Mouse (Mus musculus) hindbrain, embryonic 13.5 days (tissue): ENCODE measurements around the gene Cetn4. TPM values are rescaled to one million over a fixed set of nuclear protein-coding genes. Genes with fewer than 3 reads are reported as not detected.

Experiments
- ATAC-seq: fragments of 200-750 bp; cut with Nextera tagmentation; 2 replicates; pipeline ENCODE4 v1.8.0; 2017; ENCODE audit warnings: moderate TSS enrichment; ENCODE audit not compliant: low FRiP score
- H3K27ac ChIP-seq: fragments of 300-500 bp; sonication (generic); 2 replicates; pipeline ENCODE4 v1.5.1; 2015; ENCODE audit warnings: inconsistent platforms, mild to moderate bottlenecking, moderate library complexity
- H3K27me3 ChIP-seq: fragments of 300-500 bp; sonication (generic); 2 replicates; pipeline ENCODE4 v1.6.1; 2015; ENCODE audit warnings: mild to moderate bottlenecking, inconsistent platforms
- H3K36me3 ChIP-seq: fragments of 300-500 bp; sonication (generic); 2 replicates; pipeline ENCODE4 v1.6.1; 2015; ENCODE audit warnings: mild to moderate bottlenecking, inconsistent platforms
- H3K4me1 ChIP-seq: fragments of 300-500 bp; sonication (generic); replicated peaks from 2 replicates; pipeline ENCODE4 v1.6.1; 2015; ENCODE audit warnings: inconsistent platforms
- H3K4me2 ChIP-seq: fragments of 300-500 bp; sonication (generic); 2 replicates; pipeline ENCODE4 v1.6.1; 2015; ENCODE audit warnings: inconsistent platforms, mild to moderate bottlenecking, moderate library complexity
- H3K4me3 ChIP-seq: fragments of 300-500 bp; sonication (generic); 2 replicates; pipeline ENCODE4 v1.5.1; 2015; ENCODE audit warnings: mild to moderate bottlenecking, inconsistent platforms
- H3K9ac ChIP-seq: fragments of 300-500 bp; sonication (generic); 2 replicates; pipeline ENCODE4 v1.6.1; 2015; ENCODE audit warnings: mild to moderate bottlenecking, inconsistent platforms
- H3K9me3 ChIP-seq: fragments of 300-500 bp; sonication (generic); 2 replicates; pipeline ENCODE4 v1.6.1; 2016; ENCODE audit warnings: inconsistent platforms
- WGBS: fragments of 180-500 bp; shearing (Covaris S2); methylation state at CpG from one replicate; pipeline ENCODE4 v1.1.7; 2015; 5-methylcytosine and 5-hydroxymethylcytosine counted together
- polyA plus RNA-seq: library from polyadenylated mRNA; unstranded; fragments of >200 nt; fragmentation: Nextera tagmentation; extraction: Ambion mirVana; gene quantifications from 2 replicates; pipeline ENCODE4 v1.2.1, GENCODE M21; 2015

Gene Cetn4
- polyA plus RNA-seq, 1 experiment from 2014 or later = 4.2 TPM

DNA sequence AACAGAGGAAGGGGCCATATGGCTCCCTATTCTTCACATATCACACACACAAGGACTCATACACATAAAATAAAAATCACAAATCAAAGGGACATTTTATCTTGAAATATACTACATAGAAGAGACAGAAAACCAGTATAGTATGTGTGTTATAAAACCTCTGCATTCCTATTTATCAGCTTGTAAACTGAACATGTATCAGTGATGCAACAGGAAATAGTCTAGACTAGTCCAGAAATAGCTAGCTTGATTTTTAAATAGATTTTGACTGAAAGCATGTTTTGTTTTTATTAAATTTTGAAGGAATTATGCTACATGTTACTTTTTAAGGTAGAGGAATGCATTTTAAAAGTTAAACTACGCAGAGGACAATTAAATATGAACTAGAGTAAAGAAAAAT, 17.5 kb upstream of the Cetn4 start:
- H3K36me3 ChIP-seq = no peaks in the 10 kb centered on the region
- H3K27me3 ChIP-seq = no peaks in the 10 kb centered on the region
- WGBS = 95% methylated on average over 1 of the region's 1 CpGs
- no peak overlapping the region for H3K4me2 ChIP-seq
- H3K9me3 ChIP-seq = no peaks in the 10 kb centered on the region
- H3K27ac ChIP-seq = no peak overlapping the region
- H3K4me3 ChIP-seq = no peak overlapping the region
- ATAC-seq = no peak
- H3K9ac ChIP-seq = no peak overlapping the region
- H3K4me1 ChIP-seq = no peaks in the 10 kb centered on the region

DNA sequence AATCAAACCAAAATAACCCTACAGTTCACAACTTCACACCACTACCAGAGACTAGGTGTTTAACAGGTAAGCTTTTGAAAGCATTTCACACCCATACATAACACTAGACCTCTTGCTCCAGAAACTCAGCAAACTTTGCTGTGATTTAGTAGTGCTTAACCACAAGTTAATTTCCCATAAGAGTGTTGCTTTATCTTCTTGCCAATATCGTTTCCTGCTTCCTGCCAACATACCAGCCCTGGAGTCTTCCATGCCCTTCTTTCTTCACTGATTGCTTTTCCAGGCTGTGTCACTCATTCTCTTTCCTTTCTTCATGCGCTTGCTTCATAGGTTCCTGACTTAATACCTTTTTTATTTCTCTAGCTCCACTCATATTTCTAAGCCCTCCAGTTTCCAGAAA, 16.0 kb upstream of the Cetn4 start:
- no peaks in the 10 kb centered on the region for H3K36me3 ChIP-seq
- 81% methylated on average over 2 of the region's 2 CpGs for WGBS
- no peaks in the 10 kb centered on the region for H3K9me3 ChIP-seq

DNA sequence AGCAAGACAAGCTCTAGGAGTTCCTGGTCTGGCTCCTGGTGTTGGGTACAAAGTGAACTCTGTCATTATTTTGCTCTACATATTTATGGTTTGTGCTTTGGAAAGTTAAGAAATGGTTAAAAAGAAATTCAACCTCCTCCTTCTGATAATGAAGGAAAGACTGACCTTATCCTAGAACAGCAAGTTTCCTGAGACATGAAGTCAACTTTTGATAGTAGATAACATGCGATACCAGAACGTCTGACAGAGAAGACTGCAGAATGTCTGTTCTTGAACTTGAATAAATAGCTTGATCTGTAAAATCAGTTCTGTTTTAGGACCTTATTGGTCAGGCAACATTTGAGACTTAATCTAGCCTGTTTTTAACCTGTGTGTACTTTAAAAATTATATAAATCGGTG, 14.1 kb upstream of the Cetn4 start:
- Histone ChIP-seq H3K4me1 (no peaks in the 10 kb centered on the region), H3K36me3 (no peaks in the 10 kb centered on the region), H3K27ac (no peak overlapping the region), H3K4me2 (no peak overlapping the region), H3K4me3 (no peak overlapping the region), H3K9ac (no peak overlapping the region), H3K27me3 (no peaks in the 10 kb centered on the region), H3K9me3 (no peaks in the 10 kb centered on the region)
- 96% methylated on average over 3 of the region's 3 CpGs for WGBS
- ATAC-seq = no peak

More for the DNA sequence above, 16.0 kb upstream of the Cetn4 start:
- Histone ChIP-seq H3K4me2 (no peak overlapping the region), H3K27me3 (no peaks in the 10 kb centered on the region), H3K27ac (no peak overlapping the region), H3K4me1 (no peaks in the 10 kb centered on the region), H3K9ac (no peak overlapping the region), H3K4me3 (no peak overlapping the region)
- no peak for ATAC-seq

DNA sequence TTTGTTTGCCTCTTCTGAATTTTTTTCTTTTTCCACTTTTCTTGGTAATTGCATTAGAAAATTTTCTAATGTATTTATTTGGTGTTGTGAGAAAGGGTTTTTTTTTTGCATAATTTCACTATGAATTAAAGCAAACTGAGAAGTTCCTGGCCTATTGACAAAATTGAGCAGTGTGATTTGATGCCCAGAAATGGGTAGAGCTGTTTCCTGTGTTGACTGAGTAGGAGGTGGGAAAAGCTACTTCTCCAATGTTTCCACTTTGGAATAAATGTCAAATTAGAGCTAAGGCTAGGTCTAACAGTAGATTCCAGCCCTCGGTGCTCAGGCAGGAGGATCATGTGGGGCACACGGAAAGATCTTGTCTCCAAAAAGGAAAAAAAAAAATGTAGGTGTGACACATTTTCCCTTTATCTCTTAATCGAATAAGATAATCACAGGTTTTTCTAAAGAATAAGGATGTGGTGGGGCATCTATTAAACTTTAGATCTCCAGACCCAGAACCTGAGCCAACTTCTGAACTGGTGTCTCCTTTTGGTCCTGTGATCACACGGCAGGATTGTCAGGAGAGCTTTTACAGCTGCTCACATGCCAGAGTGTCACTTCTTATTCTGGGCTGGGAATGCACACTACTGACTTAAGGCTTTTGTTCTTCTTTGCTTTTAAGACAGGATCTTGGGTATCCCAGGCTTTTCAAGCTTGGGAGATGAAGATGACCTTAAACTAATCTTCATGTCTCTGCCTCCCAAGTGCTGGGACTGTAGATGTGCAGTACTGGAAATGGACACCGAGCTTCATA, 13.0 kb upstream of the Cetn4 start:
- no peak for ATAC-seq
- H3K27ac ChIP-seq = no peak overlapping the region
- H3K4me1 ChIP-seq = no peaks in the 10 kb centered on the region
- H3K9me3 ChIP-seq = no peaks in the 10 kb centered on the region
- no peaks in the 10 kb centered on the region for H3K27me3 ChIP-seq
- no peak overlapping the region for H3K4me2 ChIP-seq
- peaks cover 5% of the 10 kb centered on the region; the same call in 1 of the 2 replicates for H3K36me3 ChIP-seq
- WGBS = 92% methylated on average over 5 of the region's 5 CpGs
- no peak overlapping the region for H3K4me3 ChIP-seq
- no peak overlapping the region for H3K9ac ChIP-seq

DNA sequence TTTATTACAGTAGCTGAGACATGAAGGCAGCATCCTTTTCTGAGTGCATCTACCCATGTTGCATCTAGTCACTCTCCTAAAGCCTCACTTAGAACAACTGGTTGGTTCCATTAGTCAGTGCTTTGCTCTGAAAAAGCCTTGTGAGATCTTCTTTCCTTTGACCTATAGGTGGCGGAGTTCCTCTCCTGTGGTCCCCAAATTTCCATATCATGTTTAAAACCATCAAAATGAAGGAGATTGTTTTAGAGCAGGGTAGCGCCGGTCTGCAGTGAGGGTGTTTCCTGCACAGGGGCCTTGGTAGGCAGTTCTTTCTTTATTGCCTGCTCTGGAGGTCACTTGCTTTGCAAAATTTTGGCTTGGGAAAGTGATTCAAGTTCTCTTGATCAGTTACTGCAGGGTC, 11.8 kb upstream of the Cetn4 start:
- no peaks in the 10 kb centered on the region for H3K4me1 ChIP-seq
- H3K27ac ChIP-seq = no peak overlapping the region
- H3K4me2 ChIP-seq = no peak overlapping the region
- peaks cover 17% of the 10 kb centered on the region for H3K36me3 ChIP-seq
- no peaks in the 10 kb centered on the region for H3K27me3 ChIP-seq
- no peaks in the 10 kb centered on the region for H3K9me3 ChIP-seq
- no peak for ATAC-seq
- H3K9ac ChIP-seq = no peak overlapping the region
- H3K4me3 ChIP-seq = no peak overlapping the region
- WGBS = 51% methylated on average over 3 of the region's 3 CpGs

DNA sequence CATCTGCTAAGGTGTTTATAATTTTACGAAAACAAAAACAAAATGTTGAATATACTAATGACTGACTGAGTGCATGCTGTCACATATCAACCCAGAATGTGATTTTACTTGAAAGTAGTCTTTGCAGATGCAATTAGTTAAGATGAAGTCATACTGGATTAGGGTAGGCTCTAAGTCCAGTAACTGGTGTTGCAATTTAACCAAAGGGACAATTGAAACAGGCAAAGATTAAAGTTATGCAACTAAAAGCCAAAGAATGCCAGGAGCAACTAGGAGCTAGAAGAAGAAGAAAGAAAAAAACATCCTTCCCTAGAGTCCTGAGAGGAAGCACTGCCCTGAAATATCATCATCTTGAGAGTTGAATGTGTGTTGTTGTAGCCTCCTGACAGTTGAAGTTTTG, 3.7 kb upstream of the Cetn4 start:
- no peak overlapping the region for H3K4me3 ChIP-seq
- H3K4me2 ChIP-seq = no peak overlapping the region
- peaks cover 19% of the 10 kb centered on the region for H3K36me3 ChIP-seq
- no peak overlapping the region for H3K27ac ChIP-seq
- no peak overlapping the region for H3K9ac ChIP-seq
- peaks cover 13% of the 10 kb centered on the region for H3K4me1 ChIP-seq
- H3K27me3 ChIP-seq = no peaks in the 10 kb centered on the region
- no peak for ATAC-seq
- no peaks in the 10 kb centered on the region for H3K9me3 ChIP-seq
- 100% methylated on average over 1 of the region's 1 CpGs for WGBS

DNA sequence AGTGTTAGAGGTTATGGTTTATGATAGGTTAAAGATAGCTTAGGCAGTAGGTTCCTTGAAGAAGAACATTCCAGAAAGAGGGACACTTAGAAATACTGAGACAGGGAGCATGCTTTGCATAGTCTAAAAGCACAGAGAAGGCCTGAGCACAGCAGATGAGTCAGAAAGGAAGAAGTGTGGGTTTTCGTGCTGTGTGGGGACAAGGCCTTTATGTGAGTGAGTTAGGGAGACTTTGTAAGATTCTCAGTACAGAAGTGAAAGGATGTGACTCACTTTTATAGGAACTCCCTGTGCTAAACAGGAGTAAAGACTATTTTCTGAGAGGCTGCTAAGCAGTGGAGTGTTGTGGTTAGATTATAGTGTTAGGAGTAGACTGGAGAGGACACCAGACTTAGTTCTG, 863 bp upstream of the Cetn4 start:
- no peak overlapping the region; the same call in 1 of the 2 replicates for H3K9ac ChIP-seq

DNA sequence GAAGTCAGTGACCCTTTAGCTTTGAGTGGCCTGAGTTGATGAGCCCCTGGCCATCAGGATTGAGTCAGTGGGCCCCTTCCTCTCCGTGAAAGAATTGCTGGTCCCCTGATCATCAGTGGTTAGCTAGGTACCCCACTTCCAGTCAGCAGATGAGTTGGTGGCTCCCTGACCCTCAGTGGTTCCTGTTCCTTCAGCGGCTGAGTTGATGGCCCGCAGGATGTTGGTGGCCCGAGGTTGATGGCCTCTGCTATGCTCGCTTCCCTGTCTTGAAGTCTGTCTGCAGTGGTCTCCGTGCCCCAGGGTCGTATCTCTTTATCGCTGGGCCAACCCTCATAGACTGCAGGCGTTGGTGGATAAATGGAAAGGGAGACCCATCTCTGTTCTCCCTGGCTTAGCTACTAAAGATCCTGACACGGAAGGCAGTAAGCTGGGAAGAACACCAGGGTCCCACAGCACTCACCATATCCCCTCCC, 575 bp downstream of the Cetn4 start:
- Histone ChIP-seq H3K4me1 (peaks cover 13% of the 10 kb centered on the region), H3K9me3 (no peaks in the 10 kb centered on the region), H3K27me3 (no peaks in the 10 kb centered on the region), H3K36me3 (no peaks in the 10 kb centered on the region), H3K4me2 (peak overlapping the region; percentile 68), H3K27ac (peak overlapping the region; percentile 79; the same call in 1 of the 2 replicates), H3K4me3 (peak overlapping the region; percentile 75), H3K9ac (peak overlapping the region; percentile 87)
- no peak; the same call in 1 of the 2 replicates for ATAC-seq
- 2% methylated on average over 10 of the region's 10 CpGs for WGBS

More for the DNA sequence above, 863 bp upstream of the Cetn4 start:
- Histone ChIP-seq H3K27me3 (no peaks in the 10 kb centered on the region), H3K4me3 (peak overlapping the region; percentile 75), H3K36me3 (no peaks in the 10 kb centered on the region), H3K4me2 (peak overlapping the region; percentile 68), H3K27ac (no peak overlapping the region), H3K4me1 (peaks cover 13% of the 10 kb centered on the region), H3K9me3 (no peaks in the 10 kb centered on the region)
- no peak for ATAC-seq
- WGBS = 42% methylated on average over 1 of the region's 1 CpGs

DNA sequence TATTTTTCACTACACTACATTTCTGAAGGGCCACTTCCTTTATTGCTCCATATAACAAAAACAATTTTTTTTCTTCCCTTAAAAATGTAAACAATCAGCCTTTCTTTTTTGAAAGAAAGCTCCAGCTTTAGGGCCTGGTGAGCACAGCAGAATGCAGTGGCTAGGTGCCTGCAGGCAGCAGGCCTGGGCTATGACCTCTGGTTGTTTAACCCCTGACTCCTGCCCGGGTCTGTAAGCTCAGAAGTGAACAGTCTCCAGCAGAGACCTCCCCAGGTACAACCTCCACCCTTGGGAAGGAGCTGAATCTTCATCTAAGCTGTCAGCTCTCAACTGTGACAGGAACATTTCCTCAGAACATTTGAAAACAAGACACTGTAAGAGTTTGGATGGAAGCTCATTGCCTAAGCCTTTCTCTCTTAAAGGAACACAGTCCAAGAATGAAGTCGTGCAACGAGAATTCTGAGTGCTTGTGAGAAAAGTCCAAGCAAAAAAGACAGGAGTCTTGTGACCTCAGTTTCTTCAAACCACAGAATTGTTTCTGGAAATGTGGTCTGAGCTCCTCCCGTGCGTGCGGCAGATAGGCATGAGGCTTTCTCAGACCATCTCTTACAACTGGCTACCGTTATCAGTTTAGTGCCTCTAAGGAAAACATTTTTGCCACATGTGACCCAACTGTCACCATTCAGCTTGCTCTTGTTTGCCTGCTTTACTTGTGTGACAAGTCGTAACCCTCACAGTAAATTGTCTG, 8.9 kb downstream of the Cetn4 start:
- Histone ChIP-seq H3K27me3 (no peaks in the 10 kb centered on the region), H3K9me3 (0 out of 2 replicates have a peak, but pooled peaks cover 4% of the 10 kb centered on the region), H3K27ac (no peak overlapping the region), H3K4me2 (no peak overlapping the region), H3K36me3 (no peaks in the 10 kb centered on the region), H3K9ac (no peak overlapping the region), H3K4me3 (no peak overlapping the region), H3K4me1 (no peaks in the 10 kb centered on the region)
- no peak for ATAC-seq
- 77% methylated on average over 8 of the region's 8 CpGs for WGBS

DNA sequence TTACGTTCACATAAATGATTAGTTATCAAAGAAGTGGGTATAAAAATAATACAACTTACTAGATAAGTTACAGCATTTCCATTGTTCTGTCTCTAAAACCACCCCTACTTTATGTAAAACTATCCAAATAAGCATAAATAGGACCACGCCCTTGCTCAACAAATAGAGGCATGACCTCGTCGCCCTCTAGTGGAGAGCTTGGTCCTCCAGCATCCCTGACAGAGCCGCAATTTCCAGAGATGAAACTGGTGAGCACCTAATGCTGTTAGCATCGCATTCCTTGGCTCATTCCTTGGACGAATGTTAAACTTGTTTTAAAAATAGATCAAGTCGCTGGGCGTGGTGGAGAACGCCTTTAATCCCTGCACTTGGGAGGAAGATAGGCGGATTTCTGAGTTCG, 9.8 kb downstream of the Cetn4 start:
- no peaks in the 10 kb centered on the region for H3K4me1 ChIP-seq
- ATAC-seq = no peak
- 0 out of 2 replicates have a peak, but pooled peaks cover 4% of the 10 kb centered on the region for H3K9me3 ChIP-seq

DNA sequence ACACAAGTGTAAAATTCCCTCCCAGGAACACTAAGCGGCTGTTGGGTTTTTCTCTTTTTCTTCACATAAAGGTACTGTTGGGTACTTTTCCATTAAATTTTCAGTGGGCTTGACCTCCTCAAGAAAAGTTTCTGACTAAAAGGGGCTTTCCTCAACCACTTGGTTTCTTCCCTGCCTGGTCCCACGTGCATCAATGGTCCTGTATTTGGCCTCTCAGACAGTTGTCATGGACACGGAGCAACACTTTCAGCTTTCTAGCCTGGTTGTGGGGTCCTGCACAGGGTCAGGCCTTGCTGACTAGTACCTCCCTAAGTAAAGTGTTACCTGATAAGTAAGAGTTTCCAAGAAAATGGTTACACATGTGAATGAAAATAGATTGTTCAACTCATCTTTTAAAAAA, 13.0 kb downstream of the Cetn4 start:
- H3K27me3 ChIP-seq = no peaks in the 10 kb centered on the region
- H3K4me3 ChIP-seq = no peak overlapping the region
- no peak overlapping the region for H3K9ac ChIP-seq
- H3K27ac ChIP-seq = no peak overlapping the region
- no peaks in the 10 kb centered on the region for H3K36me3 ChIP-seq
- no peak for ATAC-seq
- H3K4me2 ChIP-seq = no peak overlapping the region
- H3K9me3 ChIP-seq = no peaks in the 10 kb centered on the region
- WGBS = 67% methylated on average over 3 of the region's 3 CpGs
- no peaks in the 10 kb centered on the region for H3K4me1 ChIP-seq

More for the DNA sequence above, 9.8 kb downstream of the Cetn4 start:
- WGBS = 44% methylated on average over 12 of the region's 12 CpGs
- H3K27ac ChIP-seq = no peak overlapping the region
- H3K9ac ChIP-seq = no peak overlapping the region
- H3K4me2 ChIP-seq = no peak overlapping the region
- no peaks in the 10 kb centered on the region for H3K27me3 ChIP-seq
- H3K4me3 ChIP-seq = no peak overlapping the region
- no peaks in the 10 kb centered on the region for H3K36me3 ChIP-seq

DNA sequence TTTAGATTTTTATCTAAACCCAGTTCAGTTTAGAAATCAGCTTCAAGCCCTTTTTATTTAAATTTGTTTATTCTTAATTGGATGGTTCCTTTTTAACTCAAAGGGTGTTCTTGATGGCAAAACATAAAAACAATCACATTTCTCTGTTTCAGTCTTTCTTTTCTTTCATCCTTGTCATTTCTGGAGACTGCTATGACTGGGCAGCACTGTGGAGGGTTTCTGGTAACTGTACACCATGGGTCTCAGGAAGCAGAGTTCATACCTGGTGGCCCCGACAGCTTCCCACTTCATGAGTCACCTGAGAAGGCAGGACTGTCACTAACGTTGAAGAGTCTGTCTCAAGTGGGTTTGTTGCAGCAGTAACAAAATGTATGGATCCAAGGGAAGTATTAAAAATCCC, 19.9 kb downstream of the Cetn4 start:
- Histone ChIP-seq H3K4me2 (no peak overlapping the region), H3K27ac (no peak overlapping the region), H3K9ac (no peak overlapping the region), H3K9me3 (no peaks in the 10 kb centered on the region), H3K27me3 (no peaks in the 10 kb centered on the region), H3K36me3 (no peaks in the 10 kb centered on the region), H3K4me1 (peaks cover 5% of the 10 kb centered on the region), H3K4me3 (no peak overlapping the region)
- 83% methylated on average over 2 of the region's 2 CpGs for WGBS
- ATAC-seq = no peak
